Mouse (Mus musculus): Measurements from ENCODE around the gene Nkrf. TPM values are rescaled to one million over a fixed set of nuclear protein-coding genes. Genes with fewer than 3 reads are reported as not detected.

The Nkrf gene
- polyA plus RNA-seq, 1 experiment from 2014 or later: 1.5 TPM

GRCm38 (mm10) chrX:36847152-36847551 lies 55.5 kb downstream of the Nkrf start:
- 78% methylated on average over 1 of the region's 1 CpGs for WGBS
- Histone ChIP-seq H3K36me3 (no peaks in the 10 kb centered on the region), H3K4me1 (no peaks in the 10 kb centered on the region), H3K4me3 (no peak overlapping the region), H3K9ac (no peak overlapping the region), H3K9me3 (no peaks in the 10 kb centered on the region), H3K27me3 (no peaks in the 10 kb centered on the region), H3K4me2 (no peak overlapping the region), H3K27ac (no peak overlapping the region)
- ATAC-seq (ENCODE audit: insufficient number of reproducible peaks, insufficient read depth, low FRiP score, low TSS enrichment, low read depth): no peak

GRCm38 (mm10) chrX:36843346-36843990 lies 59.2 kb downstream of the Nkrf start:
- Histone ChIP-seq H3K36me3 (no peaks in the 10 kb centered on the region), H3K27ac (no peak overlapping the region), H3K9me3 (no peaks in the 10 kb centered on the region), H3K4me3 (no peak overlapping the region), H3K9ac (no peak overlapping the region), H3K27me3 (no peaks in the 10 kb centered on the region), H3K4me1 (no peaks in the 10 kb centered on the region), H3K4me2 (no peak overlapping the region)
- 68% methylated on average over 4 of the region's 4 CpGs for WGBS
- no peak for ATAC-seq (ENCODE audit: insufficient number of reproducible peaks, insufficient read depth, low FRiP score, low TSS enrichment, low read depth)

GRCm38 (mm10) chrX:36841698-36842097 lies 61.0 kb downstream of the Nkrf start:
- no peak for ATAC-seq (ENCODE audit: insufficient number of reproducible peaks, insufficient read depth, low FRiP score, low TSS enrichment, low read depth)
- Histone ChIP-seq H3K4me2 (no peak overlapping the region), H3K36me3 (no peaks in the 10 kb centered on the region), H3K9me3 (no peaks in the 10 kb centered on the region), H3K27me3 (no peaks in the 10 kb centered on the region), H3K4me1 (no peaks in the 10 kb centered on the region), H3K27ac (no peak overlapping the region), H3K9ac (no peak overlapping the region), H3K4me3 (no peak overlapping the region)
- WGBS: 81% methylated on average over 6 of the region's 6 CpGs

GRCm38 (mm10) chrX:36839391-36839790 lies 63.3 kb downstream of the Nkrf start:
- Histone ChIP-seq H3K4me3 (no peak overlapping the region), H3K9ac (no peak overlapping the region), H3K27ac (no peak overlapping the region), H3K9me3 (no peaks in the 10 kb centered on the region), H3K36me3 (no peaks in the 10 kb centered on the region), H3K4me1 (no peaks in the 10 kb centered on the region), H3K27me3 (no peaks in the 10 kb centered on the region), H3K4me2 (no peak overlapping the region)
- ATAC-seq (ENCODE audit: insufficient number of reproducible peaks, insufficient read depth, low FRiP score, low TSS enrichment, low read depth): no peak
- 78% methylated on average over 7 of the region's 7 CpGs for WGBS

Other genes with a start within 250 kb of the Nkrf start
- 1.7 and 2.1 TPM in 2 replicates for gene Slc25a43, start 159.2 kb downstream of the Nkrf start, polyA plus RNA-seq (2015; fragmentation: Nextera tagmentation; extraction: Ambion mirVana)
- gene Slc25a5, start 107.2 kb downstream of the Nkrf start, polyA plus RNA-seq (2015; fragmentation: Nextera tagmentation; extraction: Ambion mirVana): 481 and 518 TPM in 2 replicates
- gene Ube2a, start 29.0 kb downstream of the Nkrf start, polyA plus RNA-seq (2015; fragmentation: Nextera tagmentation; extraction: Ambion mirVana): 132 and 136 TPM in 2 replicates
- gene C330007P06Rik, start 28.8 kb downstream of the Nkrf start, polyA plus RNA-seq (2015; fragmentation: Nextera tagmentation; extraction: Ambion mirVana): 37.5 and 39.6 TPM in 2 replicates
- gene Sept6, start 88.9 kb upstream of the Nkrf start, polyA plus RNA-seq (2015; fragmentation: Nextera tagmentation; extraction: Ambion mirVana): 38.3 and 40.0 TPM in 2 replicates
- gene Sowahd, start 145.9 kb upstream of the Nkrf start, polyA plus RNA-seq (2015; fragmentation: Nextera tagmentation; extraction: Ambion mirVana): not detected in 2 replicates
- 601 and 648 TPM in 2 replicates for gene Rpl39, start 182.5 kb upstream of the Nkrf start, polyA plus RNA-seq (2015; fragmentation: Nextera tagmentation; extraction: Ambion mirVana)
- 23.4 and 24.4 TPM in 2 replicates for gene Upf3b, start 207.4 kb upstream of the Nkrf start, polyA plus RNA-seq (2015; fragmentation: Nextera tagmentation; extraction: Ambion mirVana)
- gene Nkap, start 223.9 kb upstream of the Nkrf start, polyA plus RNA-seq (2015; fragmentation: Nextera tagmentation; extraction: Ambion mirVana): 16.7 and 17.4 TPM in 2 replicates